Mouse (Mus musculus) adrenal gland, adult 18-20 months (tissue): ENCODE measurements around the gene Ankib1. TPM values are rescaled to one million over a fixed set of nuclear protein-coding genes. Genes with fewer than 3 reads are reported as not detected.
A peak's percentile ranks its signal among the peaks of the same experiment; 100 is the strongest.

ENCODE experiments used
- DNase-seq, 2 experiments: peaks; one replicate each; pipeline ENCODE4 v3.0.0; 2021 to 2022; ENCODE audit warnings: low spot score in 2 of 2
- microRNA-seq, 2 experiments: library from miRNA; unstranded; fragments of <30 nt; microRNA quantifications; one replicate each; pipeline ENCODE4 v1.2.0; 2021; ENCODE audit warnings: borderline number of aligned reads in 2 of 2
- total RNA-seq, 2 experiments: library from RNA; stranded (reverse); gene quantifications; 1 replicate in 1 of 2; 2 replicates in 1 of 2; pipeline ENCODE4 v1.2.3; 2021

The Ankib1 gene
- total RNA-seq, 2 experiments from 2014 or later, result 53.7 to 84.6 TPM

- peak; percentile 74 to 82 for DNase-seq
Observed at GRCm38 (mm10) chr5:3647708-3648121, 155.0 kb downstream of the Ankib1 start.

GRCm38 (mm10) chr5:3646991-3647707, 155.6 kb downstream of the Ankib1 start:
- peak in 1 of 2 experiments; percentile 46 for DNase-seq

- DNase-seq, result no peak
Observed at GRCm38 (mm10) chr5:3646539-3646938, 156.2 kb downstream of the Ankib1 start.

- no peak for DNase-seq
Observed at GRCm38 (mm10) chr5:3645326-3645725, 157.4 kb downstream of the Ankib1 start.

- no peak for DNase-seq
Observed at GRCm38 (mm10) chr5:3644621-3645020, 158.1 kb downstream of the Ankib1 start.

Small RNA genes lying within 50 kb of the gene (microRNA-seq; reads per million reads assigned to microRNA genes)
- gene Gm22926, result 0 reads per million in 2 experiments
- gene Gm26238, result 0 reads per million in 2 experiments

Other genes with a start within 250 kb of the Ankib1 start
- 1 to 10 TPM; 2.7 to 3.3 TPM for gene 1700109H08Rik, start 231.4 kb downstream of the Ankib1 start, total RNA-seq
- 10 to 100 TPM; 19.3 to 32.2 TPM for gene Pex1, start 206.9 kb downstream of the Ankib1 start, total RNA-seq
- 10 to 100 TPM in 1 of 2 experiments, 1 to 10 TPM in 1; 7.6 to 10.8 TPM for gene Rbm48, start 206.3 kb downstream of the Ankib1 start, total RNA-seq
- gene Tmbim7, start 151.7 kb downstream of the Ankib1 start, total RNA-seq, result not detected
- 100 to 1,000 TPM; 154 to 167 TPM for gene Gatad1, start 145.7 kb downstream of the Ankib1 start, total RNA-seq
- 10 to 100 TPM; 43.7 to 52.4 TPM for gene Krit1, start 259 bp upstream of the Ankib1 start, total RNA-seq
- not detected for gene Lrrd1, start 42.2 kb upstream of the Ankib1 start, total RNA-seq
- gene Mterf1a, start 91.0 kb upstream of the Ankib1 start, total RNA-seq, result 1 to 10 TPM; 7.8 to 8.2 TPM
- gene Akap9, start 125.1 kb upstream of the Ankib1 start, total RNA-seq, result 10 to 100 TPM; 36.9 to 63.6 TPM